Mouse (Mus musculus) midbrain, embryonic 15.5 days (tissue): ENCODE data around the gene Aldh1l1. TPM values are rescaled to one million over a fixed set of nuclear protein-coding genes. Genes with fewer than 3 reads are reported as not detected.

Experiments
- ATAC-seq: fragments of 200-750 bp; cut with Nextera tagmentation; replicated peaks from 2 replicates; pipeline ENCODE4 v1.8.0; 2017; ENCODE audit warnings: moderate TSS enrichment
- H3K27ac ChIP-seq: fragments of 300-500 bp; sonication (generic); 2 replicates; pipeline ENCODE4 v1.5.1; 2015; ENCODE audit warnings: mild to moderate bottlenecking, inconsistent platforms
- H3K27me3 ChIP-seq: fragments of 300-500 bp; sonication (generic); replicated peaks from 2 replicates; pipeline ENCODE4 v1.6.1; 2015; ENCODE audit warnings: inconsistent platforms
- H3K36me3 ChIP-seq: fragments of 300-500 bp; sonication (generic); replicated peaks from 2 replicates; pipeline ENCODE4 v1.6.1; 2015; ENCODE audit warnings: inconsistent platforms
- H3K4me1 ChIP-seq: fragments of 300-500 bp; sonication (generic); 2 replicates; pipeline ENCODE4 v1.6.1; 2015; ENCODE audit warnings: inconsistent platforms
- H3K4me2 ChIP-seq: fragments of 300-500 bp; sonication (generic); 2 replicates; pipeline ENCODE4 v1.6.1; 2015; ENCODE audit warnings: inconsistent platforms, mild to moderate bottlenecking, moderate library complexity
- H3K4me3 ChIP-seq: fragments of 300-500 bp; sonication (generic); 2 replicates; pipeline ENCODE4 v1.5.1; 2015; ENCODE audit warnings: mild to moderate bottlenecking, inconsistent platforms
- H3K9ac ChIP-seq: fragments of 300-500 bp; sonication (generic); 2 replicates; pipeline ENCODE4 v1.6.1; 2015; ENCODE audit warnings: mild to moderate bottlenecking, inconsistent platforms
- H3K9me3 ChIP-seq: fragments of 300-500 bp; sonication (generic); 2 replicates; pipeline ENCODE4 v1.6.1; 2016; ENCODE audit warnings: inconsistent platforms
- WGBS: fragments of 180-500 bp; shearing (Covaris S2); methylation state at CpG from one replicate; pipeline ENCODE4 v1.1.7; 2015; ENCODE audit warnings: mixed read lengths; 5-methylcytosine and 5-hydroxymethylcytosine counted together
- polyA plus RNA-seq: library from polyadenylated mRNA; unstranded; fragments of >200 nt; fragmentation: Nextera tagmentation; extraction: Ambion mirVana; gene quantifications from 2 replicates; pipeline ENCODE4 v1.2.1, GENCODE M21; 2015

Aldh1l1 gene
- polyA plus RNA-seq, 1 experiment from 2014 or later = 49.9 TPM

DNA sequence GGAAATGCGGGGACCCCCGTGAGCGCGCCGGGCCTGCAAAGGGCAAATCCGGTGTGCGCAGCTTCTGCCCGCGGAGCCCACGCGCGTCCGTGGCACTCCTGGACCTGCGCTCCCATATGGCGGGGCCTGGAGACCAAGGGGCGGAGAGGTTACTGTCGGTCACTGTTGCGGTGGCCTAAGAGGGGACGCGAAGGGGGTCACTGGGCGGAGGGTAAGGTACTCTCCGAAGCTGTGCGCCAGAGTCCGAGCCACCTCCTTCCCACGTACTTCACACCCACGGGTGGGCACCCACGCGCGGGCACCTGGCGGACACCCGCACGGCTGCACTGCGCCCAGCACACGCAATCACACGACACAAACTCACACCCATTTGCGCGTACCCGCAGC lies 23.4 kb upstream of the Aldh1l1 start:
- no peaks in the 10 kb centered on the region for H3K9me3 ChIP-seq
- peak overlapping the region; percentile 51 for H3K9ac ChIP-seq
- peak overlapping the region; percentile 27 for H3K27ac ChIP-seq
- peaks cover 21% of the 10 kb centered on the region for H3K4me1 ChIP-seq
- H3K4me3 ChIP-seq = peak overlapping the region; percentile 65
- WGBS = under 1% methylated on average over 38 of the region's 38 CpGs
- peak; percentile 61 for ATAC-seq
- peak overlapping the region; percentile 99 for H3K4me2 ChIP-seq
- peaks cover 18% of the 10 kb centered on the region for H3K27me3 ChIP-seq
- H3K36me3 ChIP-seq = no peaks in the 10 kb centered on the region

DNA sequence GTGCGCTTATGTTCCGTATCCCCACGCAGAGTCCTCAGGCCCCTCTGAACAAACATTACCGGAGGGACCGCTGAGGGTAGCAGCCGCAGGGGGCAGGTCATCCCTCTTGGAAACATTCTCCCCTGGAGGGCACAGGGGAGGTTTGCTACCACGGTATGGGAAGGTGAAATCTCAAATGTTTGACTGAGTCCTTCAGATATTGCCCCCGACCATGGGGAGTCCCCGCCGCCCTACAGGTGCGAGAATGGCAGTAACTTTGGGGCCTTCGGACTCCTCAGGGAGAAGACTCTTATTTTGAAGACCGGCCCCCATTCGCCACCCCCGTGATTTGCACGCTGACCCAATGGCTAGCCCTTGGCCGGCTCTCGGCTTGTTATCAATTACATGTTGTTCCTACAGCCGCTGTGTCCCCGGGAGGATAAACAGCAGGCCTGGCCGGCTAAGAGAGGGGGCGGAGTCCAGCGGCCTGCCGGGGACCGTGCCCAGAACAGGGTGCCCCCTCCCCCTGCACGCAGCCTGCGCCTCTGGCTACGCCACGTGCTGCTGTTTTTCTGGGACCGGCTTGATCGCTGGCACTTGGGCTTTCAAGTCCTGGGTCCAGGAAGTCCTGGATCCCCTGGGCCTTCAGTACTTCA lies 22.9 kb upstream of the Aldh1l1 start:
- peaks cover 21% of the 10 kb centered on the region for H3K4me1 ChIP-seq
- peak overlapping the region; percentile 65 for H3K4me3 ChIP-seq
- peak; percentile 71 for ATAC-seq
- H3K27me3 ChIP-seq = peaks cover 18% of the 10 kb centered on the region
- peak overlapping the region; percentile 99 for H3K4me2 ChIP-seq
- H3K36me3 ChIP-seq = no peaks in the 10 kb centered on the region
- peak overlapping the region; percentile 27 for H3K27ac ChIP-seq
- under 1% methylated on average over 31 of the region's 31 CpGs for WGBS
- H3K9ac ChIP-seq = peak overlapping the region; percentile 51
- H3K9me3 ChIP-seq = no peaks in the 10 kb centered on the region

DNA sequence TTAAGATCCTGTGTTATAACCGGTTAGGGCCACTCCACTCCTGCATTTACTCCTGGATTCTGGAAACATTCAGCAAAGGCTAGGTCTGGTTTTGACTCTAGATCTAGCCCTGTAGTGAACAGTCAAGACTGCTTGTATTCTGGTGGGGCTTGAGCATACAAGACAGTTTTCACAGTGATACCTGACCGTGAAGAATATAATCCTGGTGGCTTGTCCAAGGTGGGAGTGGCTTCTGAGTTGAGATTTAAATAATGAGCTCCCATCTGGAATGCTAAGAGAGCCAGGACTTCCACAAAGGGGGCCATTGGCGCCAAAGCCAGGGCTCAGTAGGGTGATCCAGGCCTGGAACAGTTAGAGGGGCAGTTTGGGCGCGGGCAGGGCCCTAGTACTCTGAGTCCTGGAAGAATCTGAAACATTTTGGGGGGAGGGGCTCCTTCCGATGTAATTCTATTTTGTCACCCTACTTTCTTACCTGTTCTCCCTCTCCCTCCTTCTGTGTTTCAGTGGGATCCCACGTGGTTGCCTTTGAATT lies 22.3 kb upstream of the Aldh1l1 start:
- H3K4me1 ChIP-seq = peaks cover 21% of the 10 kb centered on the region
- peak overlapping the region; percentile 51; the same call in 1 of the 2 replicates for H3K9ac ChIP-seq
- peak overlapping the region; percentile 99 for H3K4me2 ChIP-seq
- 37% methylated on average over 7 of the region's 7 CpGs for WGBS
- no peak overlapping the region for H3K27ac ChIP-seq
- no peaks in the 10 kb centered on the region for H3K9me3 ChIP-seq
- H3K27me3 ChIP-seq = peaks cover 18% of the 10 kb centered on the region
- 0 out of 2 replicates have a peak, but pooled peaks have one; percentile 1 for ATAC-seq
- H3K4me3 ChIP-seq = peak overlapping the region; percentile 65
- H3K36me3 ChIP-seq = no peaks in the 10 kb centered on the region

DNA sequence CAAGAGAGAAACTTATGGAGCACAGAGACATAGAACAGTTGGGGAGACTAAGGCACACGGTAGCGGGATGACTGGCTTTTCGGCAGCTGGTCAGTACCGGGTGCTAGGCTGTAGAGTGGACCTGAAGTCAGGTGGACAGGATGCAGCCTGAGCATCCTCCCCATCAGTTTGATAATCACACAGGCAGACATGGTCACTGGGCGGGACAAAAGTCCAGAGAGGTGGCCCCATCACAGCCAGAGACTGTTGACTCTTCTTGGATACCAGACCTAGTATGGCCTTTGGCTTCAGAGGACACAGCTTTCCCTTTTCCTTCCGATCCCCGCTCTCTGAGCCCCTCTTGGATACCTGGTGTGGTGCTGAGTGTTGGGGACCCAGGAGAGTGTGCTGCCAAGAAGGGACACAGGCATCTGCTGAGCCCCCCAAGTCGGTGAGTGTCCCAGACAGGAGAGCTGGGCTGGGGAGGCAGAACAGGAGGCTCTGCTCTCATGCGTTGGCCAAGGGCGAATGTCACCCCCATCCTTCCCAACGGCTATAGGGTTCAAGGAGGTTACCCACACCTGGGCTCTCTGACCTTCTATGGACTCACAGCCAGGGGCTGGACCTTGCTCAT lies 21.1 kb upstream of the Aldh1l1 start:
- Histone ChIP-seq H3K27me3 (peaks cover 18% of the 10 kb centered on the region), H3K36me3 (no peaks in the 10 kb centered on the region), H3K4me1 (peaks cover 21% of the 10 kb centered on the region), H3K4me2 (no peak overlapping the region; the same call in 1 of the 2 replicates), H3K9me3 (no peaks in the 10 kb centered on the region), H3K9ac (no peak overlapping the region), H3K4me3 (no peak overlapping the region), H3K27ac (no peak overlapping the region)
- ATAC-seq = no peak
- WGBS = 94% methylated on average over 11 of the region's 11 CpGs

DNA sequence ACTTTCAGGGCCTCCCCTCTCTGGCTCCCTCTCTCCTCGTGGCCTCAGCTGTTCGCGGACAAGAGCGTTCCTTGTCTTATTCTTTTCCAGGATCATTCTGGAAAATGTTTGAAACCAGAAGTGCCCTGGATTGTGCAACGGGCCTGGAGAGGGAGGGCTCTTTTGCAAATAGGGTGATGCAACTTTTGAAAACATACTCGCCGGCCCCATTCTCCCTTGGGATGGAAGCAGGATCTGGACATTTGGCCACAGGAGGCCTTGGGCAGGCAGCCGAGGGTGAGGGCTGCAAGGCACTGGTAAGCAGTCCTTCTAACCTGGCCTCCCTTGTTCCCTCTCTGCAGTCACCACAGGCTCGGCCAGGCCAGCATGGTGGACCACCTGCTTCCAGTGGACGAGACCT lies 20.1 kb upstream of the Aldh1l1 start:
- ATAC-seq = no peak
- WGBS = 81% methylated on average over 10 of the region's 10 CpGs
- H3K27me3 ChIP-seq = peaks cover 18% of the 10 kb centered on the region

DNA sequence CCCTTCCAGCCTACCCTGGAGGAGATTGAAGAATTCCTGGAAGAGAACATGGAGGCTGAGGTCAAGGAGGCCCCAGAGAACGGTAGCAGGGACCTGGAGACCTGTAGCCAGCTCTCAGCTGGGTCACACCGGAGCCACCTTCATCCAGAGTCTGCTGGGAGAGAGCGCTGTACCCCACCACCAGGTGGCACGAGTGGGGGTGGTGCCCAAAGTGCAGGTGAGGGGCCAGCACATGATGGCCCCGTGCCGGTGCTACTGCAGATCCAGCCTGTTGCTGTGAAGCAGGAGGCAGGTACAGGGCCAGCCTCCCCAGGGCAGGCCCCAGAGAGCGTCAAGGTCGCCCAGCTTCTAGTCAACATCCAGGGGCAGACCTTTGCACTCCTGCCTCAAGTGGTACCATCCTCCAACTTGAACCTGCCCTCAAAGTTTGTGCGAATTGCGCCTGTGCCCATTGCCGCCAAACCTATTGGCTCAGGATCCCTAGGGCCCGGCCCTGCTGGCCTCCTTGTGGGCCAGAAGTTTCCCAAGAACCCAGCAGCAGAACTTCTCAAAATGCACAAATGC lies 19.3 kb upstream of the Aldh1l1 start:
- Histone ChIP-seq H3K4me3 (no peak overlapping the region), H3K4me1 (peaks cover 17% of the 10 kb centered on the region), H3K27me3 (peaks cover 16% of the 10 kb centered on the region), H3K9ac (no peak overlapping the region), H3K9me3 (no peaks in the 10 kb centered on the region), H3K27ac (no peak overlapping the region), H3K4me2 (no peak overlapping the region), H3K36me3 (no peaks in the 10 kb centered on the region)
- ATAC-seq = no peak
- 94% methylated on average over 12 of the region's 12 CpGs for WGBS

More for the DNA sequence above, 20.1 kb upstream of the Aldh1l1 start:
- Histone ChIP-seq H3K4me1 (peaks cover 21% of the 10 kb centered on the region), H3K9ac (no peak overlapping the region), H3K36me3 (no peaks in the 10 kb centered on the region), H3K4me2 (no peak overlapping the region), H3K27ac (no peak overlapping the region), H3K9me3 (no peaks in the 10 kb centered on the region), H3K4me3 (no peak overlapping the region)

DNA sequence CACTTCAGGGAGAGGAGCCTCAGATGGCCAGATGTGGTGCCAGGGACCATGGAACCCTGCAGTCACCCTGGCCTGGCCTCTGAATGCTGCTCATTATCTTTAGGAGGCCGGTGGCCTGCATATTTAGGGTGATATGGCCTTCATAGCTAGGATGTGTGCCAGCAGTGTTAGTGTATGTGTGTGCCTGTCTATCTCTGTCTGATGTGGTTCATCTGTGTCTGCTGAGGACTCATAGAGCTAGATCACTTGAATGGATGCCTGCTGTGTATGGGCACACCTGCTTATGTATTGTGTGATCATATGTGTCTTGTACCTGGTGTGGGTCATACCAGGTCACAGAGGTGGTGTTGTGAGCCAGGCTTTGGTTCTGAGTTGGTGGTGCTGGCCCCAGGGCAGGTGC lies 18.0 kb upstream of the Aldh1l1 start:
- Histone ChIP-seq H3K4me3 (no peak overlapping the region), H3K27me3 (peaks cover 11% of the 10 kb centered on the region), H3K36me3 (no peaks in the 10 kb centered on the region), H3K4me2 (no peak overlapping the region), H3K27ac (no peak overlapping the region), H3K9ac (no peak overlapping the region), H3K9me3 (no peaks in the 10 kb centered on the region), H3K4me1 (peaks cover 9% of the 10 kb centered on the region)
- 81% methylated on average over 1 of the region's 1 CpGs for WGBS
- ATAC-seq = no peak

DNA sequence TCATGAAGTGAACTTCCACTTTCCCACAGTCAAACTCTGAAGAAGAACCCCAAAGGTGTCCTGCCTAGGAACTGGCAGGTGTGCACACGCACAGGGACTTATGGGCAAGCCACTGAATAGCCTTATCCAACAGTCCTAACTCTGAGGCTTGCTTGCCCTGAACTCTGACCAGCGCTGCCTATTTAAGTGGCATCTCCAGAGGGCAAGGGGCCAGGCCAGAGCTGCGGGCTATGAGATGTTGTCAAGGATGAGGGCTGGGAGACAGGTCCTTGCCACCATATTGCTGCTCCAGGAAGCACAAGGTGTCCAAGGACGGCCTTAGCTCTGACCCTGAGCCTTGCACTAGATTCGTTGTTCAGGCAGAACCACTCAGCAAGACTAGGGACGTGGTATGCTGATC lies 17.2 kb upstream of the Aldh1l1 start:
- 90% methylated on average over 6 of the region's 6 CpGs for whole genome bisulfite sequencing
- Histone ChIP-seq H3K36me3 (no peaks in the 10 kb centered on the region), H3K9ac (no peak overlapping the region), H3K4me1 (peaks cover under 1% of the 10 kb centered on the region; the same call in 1 of the 2 replicates), H3K27ac (no peak overlapping the region), H3K4me2 (no peak overlapping the region), H3K27me3 (peaks cover 9% of the 10 kb centered on the region), H3K4me3 (no peak overlapping the region), H3K9me3 (no peaks in the 10 kb centered on the region)
- ATAC-seq = no peak

DNA sequence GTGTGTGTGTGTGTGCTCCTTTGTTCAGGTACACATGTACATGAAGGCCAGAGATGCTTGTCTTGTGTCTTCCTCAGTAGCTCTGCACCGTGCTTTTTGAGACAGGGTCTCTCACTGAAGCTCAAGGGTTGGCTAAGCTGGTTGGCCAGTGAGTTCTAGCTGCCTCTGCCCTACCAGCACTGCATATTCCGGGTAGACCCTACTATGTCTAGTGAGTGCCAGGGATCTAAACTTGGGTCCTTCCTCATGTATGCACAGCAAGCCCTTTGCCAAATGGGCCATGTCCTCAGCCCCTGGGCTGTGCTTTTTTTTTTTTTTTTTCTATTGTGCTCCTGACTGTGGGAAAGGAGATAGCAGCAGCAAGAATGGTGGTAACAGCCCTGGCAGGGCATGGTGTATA lies 16.0 kb upstream of the Aldh1l1 start:
- Histone ChIP-seq H3K4me1 (no peaks in the 10 kb centered on the region), H3K4me3 (no peak overlapping the region), H3K9me3 (no peaks in the 10 kb centered on the region), H3K9ac (no peak overlapping the region), H3K4me2 (no peak overlapping the region), H3K27ac (no peak overlapping the region), H3K27me3 (no peaks in the 10 kb centered on the region), H3K36me3 (no peaks in the 10 kb centered on the region)
- 92% methylated on average over 2 of the region's 2 CpGs for WGBS
- ATAC-seq = no peak

DNA sequence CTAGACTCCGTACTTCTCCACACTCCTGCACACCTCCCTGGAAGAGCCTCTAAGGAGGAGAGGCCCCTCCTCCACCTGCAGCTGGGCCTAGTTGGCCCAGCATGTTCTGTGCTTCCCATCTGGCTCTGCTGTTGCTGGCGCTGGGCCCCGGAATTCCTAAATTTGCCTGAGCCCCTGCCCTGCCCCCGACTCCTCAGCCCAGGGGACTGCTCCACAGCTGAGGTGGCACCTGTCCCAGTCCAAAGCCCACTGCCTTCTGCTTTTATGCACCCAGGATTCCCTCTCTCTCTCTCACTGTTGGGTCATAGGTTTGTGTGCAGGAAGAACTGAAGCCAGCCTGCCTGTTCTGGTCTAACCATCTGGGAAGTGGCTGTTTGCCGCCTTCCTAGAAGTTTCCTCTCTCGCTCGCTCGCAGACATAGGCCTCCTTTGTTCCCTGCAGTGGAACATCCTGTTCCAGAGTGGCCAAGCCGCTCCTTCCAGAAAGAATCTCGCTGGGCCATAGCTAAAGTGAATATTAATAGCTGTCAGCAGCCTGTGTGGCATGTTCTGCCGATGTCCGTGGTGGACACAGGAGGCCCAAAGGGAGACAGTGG lies 15.2 kb upstream of the Aldh1l1 start:
- H3K27me3 ChIP-seq = no peaks in the 10 kb centered on the region
- H3K36me3 ChIP-seq = no peaks in the 10 kb centered on the region
- no peak overlapping the region for H3K4me2 ChIP-seq
- 66% methylated on average over 12 of the region's 12 CpGs for WGBS
- no peak overlapping the region for H3K4me3 ChIP-seq
- no peaks in the 10 kb centered on the region for H3K4me1 ChIP-seq
- H3K9ac ChIP-seq = no peak overlapping the region
- H3K27ac ChIP-seq = no peak overlapping the region
- ATAC-seq = no peak
- no peaks in the 10 kb centered on the region for H3K9me3 ChIP-seq

DNA sequence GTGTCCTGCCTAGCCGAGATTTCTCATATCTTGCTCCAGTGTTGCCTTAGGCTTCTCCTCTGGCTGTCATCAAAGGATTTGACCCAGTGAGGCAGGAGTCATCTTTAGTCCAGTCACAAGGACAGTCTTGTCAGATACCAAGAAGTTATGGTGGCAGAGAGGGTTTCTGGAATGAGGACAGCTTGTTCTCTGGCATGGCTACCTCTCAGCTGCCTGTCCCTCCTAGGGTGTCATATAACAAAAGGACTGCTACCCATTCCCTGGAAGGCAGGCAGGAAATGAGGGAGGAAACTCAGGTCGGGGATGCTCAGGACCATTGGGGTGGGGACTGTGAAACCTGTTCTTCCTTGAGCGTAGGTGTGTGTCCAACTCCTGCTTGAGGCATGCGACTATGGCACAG lies 14.1 kb upstream of the Aldh1l1 start:
- Histone ChIP-seq H3K27me3 (no peaks in the 10 kb centered on the region), H3K9me3 (no peaks in the 10 kb centered on the region), H3K27ac (no peak overlapping the region), H3K4me3 (no peak overlapping the region), H3K9ac (no peak overlapping the region), H3K4me1 (no peaks in the 10 kb centered on the region), H3K36me3 (no peaks in the 10 kb centered on the region), H3K4me2 (no peak overlapping the region)
- ATAC-seq = no peak
- WGBS = 81% methylated on average over 4 of the region's 4 CpGs

DNA sequence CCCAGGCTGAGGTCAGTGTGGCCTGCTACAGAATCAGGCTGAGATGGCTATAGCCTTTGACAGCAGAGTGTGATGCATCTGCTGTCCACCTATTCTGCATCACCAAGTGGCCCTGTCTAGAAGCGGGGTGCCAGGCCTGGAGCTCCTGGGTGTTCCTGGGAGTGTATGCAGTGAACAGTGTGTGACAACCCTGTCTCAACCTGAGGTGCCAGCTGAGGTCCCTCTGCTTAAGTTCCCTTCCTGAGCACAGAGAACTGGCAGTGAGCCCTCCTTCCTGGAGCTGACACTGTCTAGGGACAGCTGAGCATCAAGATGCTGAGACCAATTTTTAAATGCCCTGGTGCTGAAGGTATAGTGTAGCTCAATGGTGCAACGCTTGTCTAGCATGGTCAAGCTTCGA lies 13.5 kb upstream of the Aldh1l1 start:
- ATAC-seq = no peak
- Histone ChIP-seq H3K4me1 (no peaks in the 10 kb centered on the region), H3K4me2 (no peak overlapping the region), H3K9me3 (no peaks in the 10 kb centered on the region), H3K27me3 (no peaks in the 10 kb centered on the region), H3K27ac (no peak overlapping the region), H3K36me3 (no peaks in the 10 kb centered on the region), H3K4me3 (no peak overlapping the region), H3K9ac (no peak overlapping the region)
- 94% methylated on average over 3 of the region's 3 CpGs for WGBS
